Mouse (Mus musculus) CH12.LX (cell line): ENCODE results near the gene Kdm4b. TPM values are rescaled to one million over a fixed set of nuclear protein-coding genes. Genes with fewer than 3 reads are reported as not detected.

ENCODE experiments used
- DNase-seq: peaks from one replicate; pipeline ENCODE4 v3.0.0-alpha.2; 2013; ENCODE audit errors: extremely low read depth
- H3K27ac ChIP-seq: 2 replicates; pipeline ENCODE4 v1.5.1; 2012; ENCODE audit warnings: low read depth, mild to moderate bottlenecking, control low read depth, moderate library complexity; ENCODE audit not compliant: insufficient read depth
- H3K27me3 ChIP-seq: replicated peaks from 2 replicates; pipeline ENCODE3; 2012; ENCODE audit warnings: inconsistent platforms
- H3K36me3 ChIP-seq, 2 experiments: replicated peaks in 1 of 2; 2 replicates each; pipeline versions ENCODE3 to v1.6.1; 2012; ENCODE audit warnings: inconsistent platforms in 1 of 2, low read length in 1 of 2, mild to moderate bottlenecking in 1 of 2, mixed read lengths in 1 of 2, moderate library complexity in 1 of 2; ENCODE audit not compliant: control insufficient read depth in 1 of 2, insufficient read depth in 1 of 2
- H3K4me1 ChIP-seq, 2 experiments: 2 replicates each; pipeline ENCODE4 v1.6.1; 2012; ENCODE audit warnings: inconsistent platforms in 1 of 2, moderate library complexity in 1 of 2; ENCODE audit not compliant: insufficient read depth in 2 of 2, control insufficient read depth in 1 of 2
- H3K4me2 ChIP-seq: 2 replicates; pipeline ENCODE4 v1.6.1; 2012; ENCODE audit warnings: low read depth, mild to moderate bottlenecking, control low read depth; ENCODE audit not compliant: poor library complexity, insufficient read depth, severe bottlenecking
- H3K4me3 ChIP-seq, 3 experiments: fragments of 150-350 bp in 1 of 3; sonication (generic) in 1 of 3; replicated peaks in 1 of 3; 2 replicates each; pipeline versions ENCODE3 to v1.5.1; 2011 to 2012; ENCODE audit warnings: low read depth in 2 of 3, low read length in 2 of 3, mild to moderate bottlenecking in 2 of 3, moderate library complexity in 2 of 3, control low read depth in 1 of 3, improper control_type of control experiment in 1 of 3, inconsistent platforms in 1 of 3, mixed read lengths in 1 of 3; ENCODE audit not compliant: poor library complexity in 1 of 3
- H3K79me2 ChIP-seq: replicated peaks from 2 replicates; pipeline ENCODE4 v1.6.1; 2012; ENCODE audit warnings: mild to moderate bottlenecking, moderate library complexity; ENCODE audit not compliant: control insufficient read depth, poor library complexity, insufficient read depth, severe bottlenecking; ENCODE audit errors: extremely low read depth
- H3K9ac ChIP-seq: 2 replicates; pipeline ENCODE4 v1.6.1; 2012; ENCODE audit warnings: low read depth, mild to moderate bottlenecking, control low read depth, moderate library complexity; ENCODE audit not compliant: insufficient read depth
- H3K9me3 ChIP-seq: replicated peaks from 2 replicates; pipeline ENCODE3; 2012; ENCODE audit warnings: low read length, inconsistent platforms, mixed read lengths
- BHLHE40 ChIP-seq: IDR thresholded peaks from 2 replicates; pipeline ENCODE4 v1.6.1; 2011; ENCODE audit warnings: mild to moderate bottlenecking, low read depth, low read length, improper control_type of control experiment
- CHD2 ChIP-seq: IDR thresholded peaks from 2 replicates; pipeline ENCODE4 v1.6.1; 2011; ENCODE audit warnings: low read length, improper control_type of control experiment
- ETS1 ChIP-seq: conservative IDR thresholded peaks from 2 replicates; pipeline ENCODE4 v1.6.1; 2012; ENCODE audit warnings: low read depth, mild to moderate bottlenecking, inconsistent platforms, low read length, improper control_type of control experiment, moderate library complexity
- GABPA ChIP-seq: IDR thresholded peaks from 2 replicates; pipeline ENCODE4 v1.6.1; 2012; ENCODE audit warnings: low read depth, low read length, improper control_type of control experiment, inconsistent platforms; ENCODE audit not compliant: insufficient replicate concordance
- HCFC1 ChIP-seq: IDR thresholded peaks from 2 replicates; pipeline ENCODE4 v1.6.1; 2012; ENCODE audit warnings: low read depth, mild to moderate bottlenecking, inconsistent platforms, low read length, improper control_type of control experiment
- JUN ChIP-seq: IDR thresholded peaks from 2 replicates; pipeline ENCODE4 v1.6.1; 2011; ENCODE audit warnings: low read depth, mild to moderate bottlenecking, low read length, improper control_type of control experiment, moderate library complexity; ENCODE audit not compliant: insufficient read depth
- MXI1 ChIP-seq: IDR thresholded peaks from 2 replicates; pipeline ENCODE4 v1.6.1; 2011; ENCODE audit warnings: mild to moderate bottlenecking, low read depth, low read length, improper control_type of control experiment
- MYC ChIP-seq: IDR thresholded peaks from 2 replicates; pipeline ENCODE4 v1.6.1; 2011; ENCODE audit warnings: low read depth, mild to moderate bottlenecking, improper control_type of control experiment, low read length
- NELFE ChIP-seq: IDR thresholded peaks from 2 replicates; pipeline ENCODE4 v1.6.1; 2011; ENCODE audit warnings: low read depth, low read length, improper control_type of control experiment
- NRF1 ChIP-seq: IDR thresholded peaks from 2 replicates; pipeline ENCODE4 v1.6.1; 2014; ENCODE audit warnings: low read depth, mild to moderate bottlenecking, inconsistent platforms, low read length, improper control_type of control experiment, moderate library complexity
- RCOR1 ChIP-seq: conservative IDR thresholded peaks from 2 replicates; pipeline ENCODE4 v1.6.1; 2012; ENCODE audit warnings: low read depth, mild to moderate bottlenecking, inconsistent platforms, low read length, improper control_type of control experiment
- SIN3A ChIP-seq: IDR thresholded peaks from 2 replicates; pipeline ENCODE4 v1.6.1; 2012; ENCODE audit warnings: low read length, improper control_type of control experiment, inconsistent platforms
- SMC3 ChIP-seq: IDR thresholded peaks from 2 replicates; pipeline ENCODE4 v1.6.1; 2011; ENCODE audit warnings: low read depth, low read length, improper control_type of control experiment
- TBP ChIP-seq: conservative IDR thresholded peaks from 2 replicates; pipeline ENCODE4 v1.6.1; 2011; ENCODE audit warnings: low read depth, low read length, improper control_type of control experiment
- UBTF ChIP-seq: IDR thresholded peaks from 2 replicates; pipeline ENCODE4 v1.6.1; 2012; ENCODE audit warnings: low read depth, mild to moderate bottlenecking, inconsistent platforms, low read length, improper control_type of control experiment, moderate library complexity
- ZC3H11A ChIP-seq: IDR thresholded peaks from 2 replicates; pipeline ENCODE4 v1.6.1; 2012; ENCODE audit warnings: low read depth, mild to moderate bottlenecking, inconsistent platforms, low read length, improper control_type of control experiment
- dilution Hi-C: fragments of 300-500 bp; cut with MboI; formaldehyde crosslinking; loops from 2 replicates; pipeline ENCODE4 v1.14.3; 2020; ENCODE audit warnings: low sequenced_read_pairs; ENCODE audit not compliant: extremely low pct_unique_long_range_greater_than_20kb, extremely low pct_ligation_motif_present
- in situ Hi-C: fragments of 300-500 bp; cut with MboI; formaldehyde crosslinking; loops from 3 replicates; pipeline ENCODE4 v1.14.3; 2019; ENCODE audit warnings: low sequenced_read_pairs, low pct_ligation_motif_present, low pct_unique_long_range_greater_than_20kb, mixed read lengths
- polyA plus RNA-seq: library from polyadenylated mRNA; unstranded; fragments of >175 nt; gene quantifications from 2 replicates; pipeline ENCODE4 v1.2.1, GENCODE M21; 2012; ENCODE audit warnings: low read depth; ENCODE audit not compliant: insufficient read length
- total RNA-seq, 2 experiments: library from RNA; depleted of rRNA; stranded (reverse); fragments of 300-350 nt in 1 of 2; fragments of >200 nt in 1 of 2; gene quantifications; 2 replicates each; pipeline ENCODE4 v1.2.3; 2012 to 2014

Gene Kdm4b
- total and polyA plus RNA-seq, 3 experiments: 12.3 to 19.5 (median 14.2) TPM

- Histone ChIP-seq H3K27ac (no peak overlapping the region), H3K36me3 (peaks cover 0 to 20% of the 10 kb centered on the region in 2 experiments), H3K9me3 (no peaks in the 10 kb centered on the region), H3K4me1 (peaks cover 25 to 77% of the 10 kb centered on the region in 2 experiments)
- TF ChIP-seq NRF1 (no peak), TBP (no peak), UBTF (no peak), GABPA (no peak), SIN3A (no peak), HCFC1 (no peak), SMC3 (no peak), RCOR1 (no peak), MXI1 (no peak), ZC3H11A (no peak), JUN (no peak), BHLHE40 (no peak), CHD2 (no peak)
- TF ChIP-seq, all 38 proteins: peak for 0
- DNase-seq: no peak
- dilution Hi-C loops (no loop called here), in situ Hi-C loops (no loop called here)
- no peaks in the 10 kb centered on the region for H3K79me2 ChIP-seq
- H3K27me3 ChIP-seq: no peaks in the 10 kb centered on the region
- no peak overlapping the region for H3K9ac ChIP-seq
- no peak overlapping the region for H3K4me3 ChIP-seq
- H3K4me2 ChIP-seq: no peak overlapping the region
These were observed 14.9 kb downstream of the Kdm4b start for GRCm38 (mm10) chr17:56340717-56341116.

- no peak overlapping the region for H3K27ac ChIP-seq
- no peak for DNase-seq
- TF ChIP-seq ETS1 (no peak), MYC (no peak), SIN3A (no peak), NELFE (no peak)
- no peaks in the 10 kb centered on the region for H3K79me2 ChIP-seq
- H3K36me3 ChIP-seq: peaks cover 0 to 19% of the 10 kb centered on the region in 2 experiments
- dilution Hi-C loops: no loop called here
- H3K27me3 ChIP-seq: no peaks in the 10 kb centered on the region
- H3K9me3 ChIP-seq: no peaks in the 10 kb centered on the region
- in situ Hi-C loops: no loop called here
- no peak overlapping the region for H3K9ac ChIP-seq
- peaks cover 24 to 87% of the 10 kb centered on the region in 2 experiments for H3K4me1 ChIP-seq
- H3K4me3 ChIP-seq: no peak overlapping the region
- H3K4me2 ChIP-seq: no peak overlapping the region
These were observed 17.6 kb downstream of the Kdm4b start for GRCm38 (mm10) chr17:56343466-56343865.
